Mouse (Mus musculus): ENCODE data around the gene Cbr1. TPM values are rescaled to one million over a fixed set of nuclear protein-coding genes. Genes with fewer than 3 reads are reported as not detected.

Cbr1 gene
- total RNA-seq (2014; fragmentation: Nextera tagmentation), result 21.6 and 26.6 TPM in 2 replicates
- 20.5 and 23.4 TPM in 2 replicates for total RNA-seq (2017)
- 46.9 and 57.7 TPM in 2 replicates for polyA plus RNA-seq (2012)

DNA sequence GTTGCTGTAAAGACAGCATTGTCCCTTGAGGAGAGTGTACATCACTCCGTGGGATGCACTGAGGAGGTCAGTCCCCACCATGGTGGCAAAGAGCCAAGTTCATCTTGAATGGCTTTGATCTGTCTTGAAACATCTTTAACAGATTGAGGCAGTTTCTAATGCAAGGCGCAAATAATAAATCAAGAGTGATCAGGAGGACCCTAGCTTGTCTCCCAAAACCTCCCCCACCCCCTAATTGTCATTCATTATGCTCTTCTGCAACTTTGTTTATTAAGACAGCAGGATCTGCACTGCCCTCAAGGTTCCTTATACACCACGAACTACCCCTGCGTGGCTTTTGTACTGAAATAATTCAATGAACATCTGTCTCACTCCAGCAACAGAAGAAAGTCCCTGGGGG is at the start of gene Cbr1:
Gene Cbr1, plus strand, starts transcription at position 301 of the 400 bp plus-strand sequence.
- no peak for ATAC-seq (ENCODE audit: extremely low read depth, insufficient number of reproducible peaks, low FRiP score, poor library complexity, severe bottlenecking)
- no peaks in the 10 kb centered on the region for H3K9me3 ChIP-seq (replicated peaks)

DNA sequence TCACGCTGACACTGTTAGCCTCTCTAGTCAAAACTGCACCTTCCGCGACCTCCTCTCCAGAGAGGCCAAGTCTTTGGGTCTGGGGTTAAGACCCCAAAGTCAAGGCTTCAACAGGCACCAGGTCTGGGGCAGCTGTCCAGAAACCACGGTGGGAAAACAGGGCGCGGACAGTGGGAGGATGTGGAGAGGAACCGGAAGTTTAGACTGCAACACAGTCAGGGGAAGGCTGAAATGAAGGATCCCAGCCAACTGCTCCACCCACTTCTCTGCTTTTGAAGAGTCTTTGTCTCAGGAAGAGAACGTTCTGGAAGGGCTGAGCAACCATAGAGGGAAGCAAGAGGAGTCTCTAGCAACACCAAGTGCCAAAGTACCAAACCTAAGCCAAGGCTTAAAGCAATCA is 48.0 kb upstream of the Cbr1 start:
- TF ChIP-seq TAL1 (conservative IDR thresholded peaks at IDR 0.05; ENCODE audit: low read depth, low read length), result no peak
- no peak for TF ChIP-seq GATA2 (IDR thresholded peaks at IDR 0.05; ENCODE audit: borderline replicate concordance, low read depth, low read length)
- TF ChIP-seq CTCF (IDR thresholded peaks at IDR 0.05; ENCODE audit: low read depth, low read length), result no peak
- no peak for TF ChIP-seq POLR2AphosphoS5 (IDR thresholded peaks at IDR 0.05; ENCODE audit: insufficient replicate concordance, low read depth, low read length)
- no peak for TF ChIP-seq GATA1 (IDR thresholded peaks at IDR 0.05; ENCODE audit: borderline replicate concordance, low read length)
- Histone ChIP-seq H3K36me3 (replicated peaks) (no peaks in the 10 kb centered on the region), H3K9me3 (replicated peaks) (no peaks in the 10 kb centered on the region), H3K4me1 (ENCODE audit: insufficient read depth, low read depth, low read length) (peaks cover 2% of the 10 kb centered on the region), H3K4me3 (ENCODE audit: low read depth, low read length) (no peak overlapping the region), H3K27me3 (ENCODE audit: insufficient read depth, low read length) (peaks cover 14% of the 10 kb centered on the region)
- no peak for ATAC-seq (ENCODE audit: extremely low read depth, insufficient number of reproducible peaks, low FRiP score, poor library complexity, severe bottlenecking)
- DNase-seq (ENCODE audit: low spot score), result no peak

More for the DNA sequence above, at the start of gene Cbr1:
- peaks cover 4% of the 10 kb centered on the region for H3K27me3 ChIP-seq (ENCODE audit: insufficient read depth, low read length)
- no peak for TF ChIP-seq GATA2 (IDR thresholded peaks at IDR 0.05; ENCODE audit: borderline replicate concordance, low read depth, low read length)
- no peak for TF ChIP-seq TAL1 (conservative IDR thresholded peaks at IDR 0.05; ENCODE audit: low read depth, low read length)
- no peak for TF ChIP-seq POLR2AphosphoS5 (IDR thresholded peaks at IDR 0.05; ENCODE audit: insufficient replicate concordance, low read depth, low read length)
- no peak for TF ChIP-seq CTCF (IDR thresholded peaks at IDR 0.05; ENCODE audit: low read depth, low read length)
- TF ChIP-seq GATA1 (IDR thresholded peaks at IDR 0.05; ENCODE audit: borderline replicate concordance, low read length), result no peak
- DNase-seq (ENCODE audit: low spot score), result no peak
- H3K4me1 ChIP-seq (ENCODE audit: insufficient read depth, low read depth, low read length), result peaks cover 50% of the 10 kb centered on the region
- H3K36me3 ChIP-seq (replicated peaks), result peaks cover 17% of the 10 kb centered on the region
- peak within 1 kb of the TSS; percentile 97; the same call in 1 of the 2 replicates for H3K4me3 ChIP-seq (ENCODE audit: low read depth, low read length)

DNA sequence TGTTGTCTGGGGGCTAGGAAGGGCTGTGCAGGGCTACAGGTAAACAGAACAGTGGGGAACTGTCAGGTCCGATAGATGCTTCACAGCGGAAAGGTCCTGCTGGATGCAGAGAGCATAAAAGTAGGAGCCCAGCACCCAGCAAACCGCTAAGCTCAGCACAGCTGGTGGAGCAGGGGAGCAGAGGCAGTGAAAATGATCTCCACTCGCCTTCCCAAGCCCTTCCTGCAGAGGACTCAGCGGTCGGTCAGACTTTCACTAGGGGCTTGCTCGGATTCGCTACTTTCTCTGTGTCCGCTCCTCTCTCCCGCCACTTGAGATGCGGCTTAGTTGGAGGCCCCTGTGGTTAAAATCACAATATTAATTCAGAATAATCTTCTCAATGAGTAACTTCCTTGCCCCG is 47.2 kb upstream of the Cbr1 start:
- ATAC-seq (ENCODE audit: extremely low read depth, insufficient number of reproducible peaks, low FRiP score, poor library complexity, severe bottlenecking), result no peak
- peaks cover 2% of the 10 kb centered on the region for H3K4me1 ChIP-seq (ENCODE audit: insufficient read depth, low read depth, low read length)
- no peaks in the 10 kb centered on the region for H3K36me3 ChIP-seq (replicated peaks)
- no peak overlapping the region; the same call in 1 of the 2 replicates for H3K4me3 ChIP-seq (ENCODE audit: low read depth, low read length)
- H3K9me3 ChIP-seq (replicated peaks), result no peaks in the 10 kb centered on the region
- no peak for DNase-seq (ENCODE audit: low spot score)
- peaks cover 7% of the 10 kb centered on the region for H3K27me3 ChIP-seq (ENCODE audit: insufficient read depth, low read length)
- TF ChIP-seq POLR2AphosphoS5 (IDR thresholded peaks at IDR 0.05; ENCODE audit: insufficient replicate concordance, low read depth, low read length), result no peak
- no peak for TF ChIP-seq CTCF (IDR thresholded peaks at IDR 0.05; ENCODE audit: low read depth, low read length)
- TF ChIP-seq TAL1 (conservative IDR thresholded peaks at IDR 0.05; ENCODE audit: low read depth, low read length), result no peak
- TF ChIP-seq GATA1 (IDR thresholded peaks at IDR 0.05; ENCODE audit: borderline replicate concordance, low read length), result no peak
- TF ChIP-seq GATA2 (IDR thresholded peaks at IDR 0.05; ENCODE audit: borderline replicate concordance, low read depth, low read length), result no peak

DNA sequence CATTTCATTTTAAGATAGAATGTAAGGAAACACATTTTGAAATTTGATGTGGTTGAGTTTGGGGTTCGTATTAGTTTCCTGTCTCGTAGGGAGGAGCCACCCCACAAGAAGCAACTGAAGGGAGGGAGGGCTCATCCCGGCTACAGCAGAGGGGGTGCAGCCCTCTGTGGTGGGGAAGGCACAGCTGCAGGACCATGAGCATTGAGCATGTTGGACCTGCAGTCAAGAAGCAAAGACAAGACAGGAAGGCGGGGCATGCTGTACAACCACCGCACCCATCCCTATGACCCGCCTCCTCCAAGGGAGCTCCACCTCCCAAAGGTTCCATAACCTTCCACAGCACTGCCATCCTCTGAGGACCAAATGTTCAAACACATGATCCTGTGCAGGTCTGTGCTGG is 33.3 kb upstream of the Cbr1 start:
- ATAC-seq (ENCODE audit: extremely low read depth, insufficient number of reproducible peaks, low FRiP score, poor library complexity, severe bottlenecking), result no peak
- TF ChIP-seq GATA2 (IDR thresholded peaks at IDR 0.05; ENCODE audit: borderline replicate concordance, low read depth, low read length) (no peak), TAL1 (conservative IDR thresholded peaks at IDR 0.05; ENCODE audit: low read depth, low read length) (no peak), POLR2AphosphoS5 (IDR thresholded peaks at IDR 0.05; ENCODE audit: insufficient replicate concordance, low read depth, low read length) (no peak), GATA1 (IDR thresholded peaks at IDR 0.05; ENCODE audit: borderline replicate concordance, low read length) (no peak), CTCF (IDR thresholded peaks at IDR 0.05; ENCODE audit: low read depth, low read length) (no peak)
- no peak for DNase-seq (ENCODE audit: low spot score)
- no peaks in the 10 kb centered on the region for H3K36me3 ChIP-seq (replicated peaks)
- H3K4me1 ChIP-seq (ENCODE audit: insufficient read depth, low read depth, low read length), result peaks cover 8% of the 10 kb centered on the region; the same call in 1 of the 2 replicates
- H3K4me3 ChIP-seq (ENCODE audit: low read depth, low read length), result no peak overlapping the region; the same call in 1 of the 2 replicates
- peaks cover 12% of the 10 kb centered on the region for H3K27me3 ChIP-seq (ENCODE audit: insufficient read depth, low read length)
- no peaks in the 10 kb centered on the region for H3K9me3 ChIP-seq (replicated peaks)

DNA sequence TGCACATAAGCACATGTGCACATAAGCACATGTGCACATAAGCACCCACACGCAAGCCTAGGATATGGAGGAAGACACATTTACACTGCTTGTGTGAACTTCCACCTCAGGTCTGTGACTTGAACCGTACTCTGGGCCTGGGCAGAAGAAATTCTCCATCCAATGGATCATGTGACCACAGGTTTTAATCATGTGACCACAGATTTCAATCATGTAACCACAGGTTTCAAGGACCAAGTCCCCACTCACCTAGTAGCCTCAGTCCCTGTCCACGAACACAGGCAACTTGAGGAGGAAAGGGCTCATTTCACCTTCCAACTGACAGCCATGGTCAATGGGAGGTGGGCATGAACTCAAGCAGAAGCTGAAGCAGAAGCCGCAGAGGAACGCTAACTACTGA is 32.2 kb upstream of the Cbr1 start:
- H3K36me3 ChIP-seq (replicated peaks), result no peaks in the 10 kb centered on the region
- no peaks in the 10 kb centered on the region for H3K9me3 ChIP-seq (replicated peaks)
- ATAC-seq (ENCODE audit: extremely low read depth, insufficient number of reproducible peaks, low FRiP score, poor library complexity, severe bottlenecking) (no peak), DNase-seq (ENCODE audit: low spot score) (no peak)
- H3K4me1 ChIP-seq (ENCODE audit: insufficient read depth, low read depth, low read length), result peaks cover 8% of the 10 kb centered on the region; the same call in 1 of the 2 replicates
- peaks cover 12% of the 10 kb centered on the region for H3K27me3 ChIP-seq (ENCODE audit: insufficient read depth, low read length)
- TF ChIP-seq TAL1 (conservative IDR thresholded peaks at IDR 0.05; ENCODE audit: low read depth, low read length) (no peak), GATA2 (IDR thresholded peaks at IDR 0.05; ENCODE audit: borderline replicate concordance, low read depth, low read length) (no peak), CTCF (IDR thresholded peaks at IDR 0.05; ENCODE audit: low read depth, low read length) (no peak), GATA1 (IDR thresholded peaks at IDR 0.05; ENCODE audit: borderline replicate concordance, low read length) (no peak), POLR2AphosphoS5 (IDR thresholded peaks at IDR 0.05; ENCODE audit: insufficient replicate concordance, low read depth, low read length) (no peak)
- no peak overlapping the region for H3K4me3 ChIP-seq (ENCODE audit: low read depth, low read length)

DNA sequence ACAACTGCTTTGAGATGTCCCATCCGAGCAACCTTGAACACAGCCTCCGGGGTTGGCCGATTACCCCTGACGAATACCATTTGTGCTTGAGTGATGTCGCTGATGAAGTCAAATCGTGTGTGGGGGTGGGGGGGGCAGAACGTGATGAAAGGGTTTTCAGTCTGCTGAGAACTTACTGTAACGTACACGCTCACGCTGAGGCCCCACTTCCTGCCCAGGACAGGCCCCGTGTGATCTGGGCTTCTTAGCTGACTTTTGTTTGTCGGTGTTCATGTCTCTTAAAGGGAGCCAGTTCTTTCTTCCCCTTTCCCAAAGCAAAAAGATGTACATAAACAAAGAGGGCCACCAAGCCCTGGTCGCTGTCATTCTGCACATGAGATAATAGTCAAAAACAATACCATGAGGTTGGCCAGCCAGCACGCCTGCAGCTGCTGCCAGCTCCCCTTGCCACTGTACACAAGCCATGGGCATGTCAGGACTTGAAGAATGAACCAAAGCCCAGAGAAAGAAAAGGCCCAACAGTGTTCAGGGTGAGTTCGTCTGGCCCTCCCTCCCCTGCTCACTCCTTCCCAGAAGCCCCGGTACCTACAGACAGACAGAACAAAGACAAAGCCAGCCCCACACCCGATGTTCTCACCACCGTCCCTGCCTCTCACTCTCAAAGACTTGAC is 31.0 kb upstream of the Cbr1 start:
- no peaks in the 10 kb centered on the region for H3K36me3 ChIP-seq (replicated peaks)
- TF ChIP-seq CTCF (IDR thresholded peaks at IDR 0.05; ENCODE audit: low read depth, low read length) (no peak), TAL1 (conservative IDR thresholded peaks at IDR 0.05; ENCODE audit: low read depth, low read length) (no peak), GATA2 (IDR thresholded peaks at IDR 0.05; ENCODE audit: borderline replicate concordance, low read depth, low read length) (no peak), POLR2AphosphoS5 (IDR thresholded peaks at IDR 0.05; ENCODE audit: insufficient replicate concordance, low read depth, low read length) (no peak), GATA1 (IDR thresholded peaks at IDR 0.05; ENCODE audit: borderline replicate concordance, low read length) (no peak)
- peaks cover 4% of the 10 kb centered on the region for H3K9me3 ChIP-seq (replicated peaks)
- DNase-seq (ENCODE audit: low spot score) (no peak), ATAC-seq (ENCODE audit: extremely low read depth, insufficient number of reproducible peaks, low FRiP score, poor library complexity, severe bottlenecking) (no peak)
- H3K27me3 ChIP-seq (ENCODE audit: insufficient read depth, low read length), result peaks cover 12% of the 10 kb centered on the region
- H3K4me3 ChIP-seq (ENCODE audit: low read depth, low read length), result no peak overlapping the region
- H3K4me1 ChIP-seq (ENCODE audit: insufficient read depth, low read depth, low read length), result peaks cover 8% of the 10 kb centered on the region; the same call in 1 of the 2 replicates

Data from G1E (cell line).